Mouse (Mus musculus) granulocyte monocyte progenitor cell, adult 5-6 weeks (primary cell): ENCODE results near the gene Ptpn22. TPM values are rescaled to one million over a fixed set of nuclear protein-coding genes. Genes with fewer than 3 reads are reported as not detected.

Experiments used
- ATAC-seq: replicated peaks from 2 replicates; pipeline ENCODE4 v1.8.0; 2016; ENCODE audit warnings: mild to moderate bottlenecking, moderate TSS enrichment, inconsistent platforms; ENCODE audit not compliant: poor library complexity, severe bottlenecking
- total RNA-seq, 2 experiments: library from RNA; stranded (forward) in 1 of 2; stranded (reverse) in 1 of 2; fragments of 200-712, 200-1000 nt in 1 of 2; fragments of >200 nt in 1 of 2; fragmentation: Nextera tagmentation in 1 of 2; gene quantifications; 2 replicates each; pipeline ENCODE4 v1.2.3; 2014 to 2017

Gene Ptpn22
- total RNA-seq, 2 experiments from 2014 or later = 65.5 to 69.0 TPM

DNA sequence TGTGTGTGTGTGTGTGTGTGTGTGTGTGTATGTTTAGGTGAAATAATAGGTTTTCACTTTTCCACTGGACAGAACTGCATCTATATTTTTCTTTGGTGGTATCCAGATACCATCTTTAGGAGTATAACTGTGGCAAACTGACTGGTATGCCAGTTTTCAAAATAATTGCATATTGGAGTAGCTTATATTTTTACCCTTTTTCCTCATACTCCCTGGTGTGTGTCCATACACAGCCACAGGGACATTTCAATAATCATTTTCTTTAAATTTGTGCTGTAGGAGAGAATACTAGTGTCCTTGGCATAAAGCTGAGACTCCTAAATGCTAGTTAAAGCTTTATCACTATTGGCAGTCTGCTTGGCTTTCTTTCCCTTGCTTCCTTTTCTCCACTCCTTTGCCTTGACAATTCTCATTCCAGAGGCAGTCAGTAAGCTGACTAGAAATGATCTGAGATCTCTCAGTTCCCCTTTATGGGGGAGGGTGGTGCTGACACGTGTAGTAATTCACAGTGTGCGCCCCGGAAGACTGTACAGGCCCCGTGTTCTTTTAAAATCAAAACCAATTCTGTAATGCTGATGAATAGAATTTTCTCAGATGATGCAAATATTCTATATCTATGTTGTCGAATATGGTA is 56.7 kb downstream of the Ptpn22 start:
- ATAC-seq = peak; percentile 30

DNA sequence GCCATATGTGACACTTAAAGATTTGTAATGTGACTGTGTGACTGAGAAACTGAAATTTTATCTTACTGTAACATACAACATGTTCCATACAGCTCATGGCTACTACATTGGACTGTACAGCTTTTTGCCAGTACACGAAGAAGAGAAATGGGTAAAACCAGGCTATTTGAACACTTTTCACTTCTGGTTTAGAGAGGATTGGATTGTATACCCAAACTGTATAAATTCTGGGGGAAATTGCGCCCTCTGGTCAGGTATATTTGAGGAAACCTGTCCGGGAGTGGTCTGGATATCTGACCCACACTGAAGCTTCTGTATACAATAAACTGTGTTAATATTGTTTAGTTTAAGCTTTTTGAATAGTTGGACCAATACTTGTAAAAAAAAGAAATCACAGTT is 57.2 kb downstream of the Ptpn22 start:
- ATAC-seq = no peak

DNA sequence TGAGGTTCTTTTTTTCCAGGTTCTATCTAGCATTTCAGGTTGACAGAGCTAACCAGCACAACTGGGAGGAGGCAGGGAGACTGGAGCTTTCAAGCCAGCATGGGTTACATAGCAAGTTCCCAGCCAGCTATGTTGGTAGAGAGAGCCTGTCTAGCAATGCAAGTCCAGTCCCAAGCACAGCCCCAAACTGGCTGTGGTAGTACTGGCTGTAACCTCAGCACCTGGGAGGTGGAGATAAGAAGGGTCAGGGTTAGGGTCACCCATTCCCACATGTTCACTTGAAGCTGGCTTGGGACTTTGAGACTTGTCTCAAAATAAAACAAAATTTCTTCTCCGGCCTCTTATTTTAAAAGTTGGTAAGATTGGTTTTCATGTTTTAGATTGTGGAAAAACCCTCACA is 60.5 kb downstream of the Ptpn22 start:
- no peak for ATAC-seq

DNA sequence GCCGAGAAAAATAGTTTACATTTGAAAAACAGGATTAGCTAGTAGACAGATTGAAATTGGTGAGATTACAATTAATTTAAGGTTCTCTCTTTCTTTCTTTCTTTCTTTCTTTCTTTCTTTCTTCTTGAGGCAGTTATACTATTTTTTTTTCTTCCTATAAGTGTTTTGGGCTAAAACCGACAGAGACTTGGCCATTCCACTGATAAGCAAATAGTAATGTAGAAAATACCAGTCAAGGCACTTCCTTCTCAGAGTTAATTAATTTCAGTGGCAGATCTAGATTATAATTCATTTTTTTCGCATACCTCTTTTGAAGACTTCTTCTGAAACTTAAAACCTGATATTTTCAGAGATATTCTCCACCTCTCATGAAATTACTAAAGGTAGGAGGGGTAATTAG is 65.7 kb downstream of the Ptpn22 start:
- no peak for ATAC-seq

DNA sequence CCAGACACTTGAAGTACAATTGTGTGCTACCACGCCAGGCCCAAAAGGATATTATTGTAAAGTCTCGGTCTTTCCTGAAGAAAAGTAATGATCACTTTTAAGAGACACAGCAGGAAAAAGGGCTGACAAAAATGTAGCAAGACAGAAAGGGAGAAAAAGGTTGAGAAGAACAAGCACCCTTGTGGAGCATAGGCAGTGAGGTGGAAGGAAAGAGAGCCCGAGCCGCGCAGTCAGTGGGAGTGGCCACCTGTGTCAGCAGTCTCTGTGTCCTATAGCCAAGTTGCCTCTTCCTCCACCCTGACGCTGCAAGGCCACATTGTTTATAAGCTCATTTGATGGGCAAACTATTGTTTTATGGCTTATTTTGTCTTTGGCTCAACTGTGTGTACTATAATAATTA is 67.9 kb downstream of the Ptpn22 start:
- peak; percentile 92 for ATAC-seq

DNA sequence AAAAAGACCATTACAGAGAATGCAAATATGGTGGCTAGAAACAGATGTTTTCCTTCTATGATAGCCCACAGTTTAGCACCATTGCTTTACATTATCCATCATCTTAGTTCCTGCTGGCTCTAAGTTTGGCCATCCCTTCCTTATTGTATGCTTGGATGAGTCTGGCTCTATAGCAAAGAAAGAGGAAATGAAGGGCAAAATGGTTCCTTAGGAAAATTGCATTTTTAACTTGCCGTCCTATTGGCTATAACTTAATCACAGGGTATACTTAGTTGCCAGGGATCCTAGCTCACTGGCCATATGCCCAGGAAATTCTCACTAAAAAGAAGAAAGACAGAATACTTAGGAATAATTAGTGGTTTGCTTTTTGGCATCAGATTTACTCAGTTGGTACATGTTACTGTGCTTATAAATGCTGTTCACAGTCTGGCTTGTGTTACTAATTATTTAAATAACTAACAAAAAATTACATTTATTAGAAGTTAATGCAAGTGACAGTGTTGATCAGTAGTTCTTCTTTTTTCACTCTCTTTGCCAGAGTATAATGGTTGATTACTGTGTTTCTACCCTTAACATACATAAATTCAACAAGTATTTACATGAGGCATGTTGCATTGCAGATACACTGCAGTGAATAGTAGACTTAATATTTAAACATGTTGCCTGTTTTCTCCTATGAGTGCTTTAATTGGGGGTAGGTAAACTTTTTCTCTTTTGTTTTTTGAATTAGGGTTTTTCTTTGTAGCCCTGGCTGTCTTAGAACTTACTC is 85.4 kb downstream of the Ptpn22 start:
- ATAC-seq = no peak

DNA sequence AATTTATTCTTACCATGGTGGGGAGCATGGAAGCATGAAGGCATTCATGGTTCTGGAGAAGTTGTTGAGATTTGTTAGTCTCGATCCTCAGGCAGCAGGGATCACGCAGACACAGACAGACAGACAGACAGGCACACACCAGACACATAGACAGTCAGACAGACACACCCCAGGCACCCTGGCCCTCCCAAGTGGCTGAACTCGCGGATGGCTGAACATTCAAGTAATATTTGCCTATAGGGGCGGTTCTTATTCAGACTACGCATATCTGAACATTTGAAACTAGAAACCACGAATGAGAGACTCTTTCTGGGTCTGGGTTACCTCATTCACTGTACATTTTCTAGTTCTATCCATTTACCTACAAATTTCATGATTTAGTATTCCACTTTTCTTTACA is 89.1 kb downstream of the Ptpn22 start:
- ATAC-seq = no peak

DNA sequence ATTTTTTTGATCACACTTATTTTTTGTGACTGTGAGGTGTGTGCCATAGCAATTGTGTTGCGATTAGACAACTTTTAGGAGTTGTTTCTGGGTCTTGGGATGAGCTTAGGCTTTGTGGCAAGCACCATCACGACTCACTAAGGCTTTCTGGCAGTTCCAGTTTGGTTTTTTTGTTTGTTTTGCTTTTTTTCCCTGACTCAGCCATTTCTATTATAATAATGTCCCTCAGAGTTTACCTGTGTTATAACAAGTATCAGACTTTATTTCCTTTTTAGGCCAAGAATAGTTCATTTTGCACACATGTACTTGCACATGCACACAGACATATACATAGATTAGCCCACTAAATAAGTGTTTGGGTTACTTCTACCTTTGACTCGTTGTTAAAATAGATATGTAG is 101.0 kb downstream of the Ptpn22 start:
- no peak for ATAC-seq

Other genes starting within 250 kb of the Ptpn22 start
- 1.4 TPM in 1 of 2 replicates, not detected in the other for gene Atg4a-ps, start 213.7 kb upstream of the Ptpn22 start, total RNA-seq (2014; fragmentation: Nextera tagmentation)
- gene Atg4a-ps, start 213.7 kb upstream of the Ptpn22 start, total RNA-seq (2017) = 0.26 and 0.39 TPM in 2 replicates
- 0.30 TPM in 1 of 2 replicates, not detected in the other for gene Olfml3, start 121.8 kb upstream of the Ptpn22 start, total RNA-seq (2014; fragmentation: Nextera tagmentation)
- 0.86 TPM in 1 of 2 replicates, not detected in the other for gene Olfml3, start 121.8 kb upstream of the Ptpn22 start, total RNA-seq (2017)
- gene Gm10964, start 120.4 kb upstream of the Ptpn22 start, total RNA-seq (2014; fragmentation: Nextera tagmentation) = not detected in 2 replicates
- gene Gm10964, start 120.4 kb upstream of the Ptpn22 start, total RNA-seq (2017) = not detected in 2 replicates
- gene Hipk1, start 68.2 kb upstream of the Ptpn22 start, total RNA-seq (2014; fragmentation: Nextera tagmentation) = 96.0 and 111 TPM in 2 replicates
- 56.8 and 59.0 TPM in 2 replicates for gene Hipk1, start 68.2 kb upstream of the Ptpn22 start, total RNA-seq (2017)
- 33.9 and 39.8 TPM in 2 replicates for gene Dclre1b, start 50.4 kb upstream of the Ptpn22 start, total RNA-seq (2014; fragmentation: Nextera tagmentation)
- 17.1 and 21.2 TPM in 2 replicates for gene Dclre1b, start 50.4 kb upstream of the Ptpn22 start, total RNA-seq (2017)
- 15.6 and 19.6 TPM in 2 replicates for gene Ap4b1, start 50.3 kb upstream of the Ptpn22 start, total RNA-seq (2014; fragmentation: Nextera tagmentation)
- gene Ap4b1, start 50.3 kb upstream of the Ptpn22 start, total RNA-seq (2017) = 17.9 and 19.9 TPM in 2 replicates
- 2.2 TPM in 1 of 2 replicates, not detected in the other for gene Gm43064, start 50.2 kb upstream of the Ptpn22 start, total RNA-seq (2014; fragmentation: Nextera tagmentation)
- 0.47 and 1.0 TPM in 2 replicates for gene Gm43064, start 50.2 kb upstream of the Ptpn22 start, total RNA-seq (2017)
- not detected in 2 replicates for gene Bcl2l15, start 27.2 kb upstream of the Ptpn22 start, total RNA-seq (2014; fragmentation: Nextera tagmentation)
- not detected in 2 replicates for gene Bcl2l15, start 27.2 kb upstream of the Ptpn22 start, total RNA-seq (2017)
- gene Rsbn1, start 54.3 kb downstream of the Ptpn22 start, total RNA-seq (2014; fragmentation: Nextera tagmentation) = 30.6 and 37.7 TPM in 2 replicates
- 59.6 and 63.9 TPM in 2 replicates for gene Rsbn1, start 54.3 kb downstream of the Ptpn22 start, total RNA-seq (2017)
- 13.8 and 17.9 TPM in 2 replicates for gene Phtf1, start 108.3 kb downstream of the Ptpn22 start, total RNA-seq (2014; fragmentation: Nextera tagmentation)
- 26.1 and 33.4 TPM in 2 replicates for gene Phtf1, start 108.3 kb downstream of the Ptpn22 start, total RNA-seq (2017)